ENCODE assay signal across 22 mouse cellular contexts in genomic region chr10:45075491-45076051, GRCm38 (mm10). TPM values are rescaled to one million over a fixed set of nuclear protein-coding genes. Genes with fewer than 3 reads are reported as not detected.
DNase-seq lines count a peak whose midpoint lies in the region; ATAC-seq and TF ChIP-seq lines count a peak whose summit lies in the region.
"Had no signal": no experiment of that assay in that cellular context is flagged by ENCODE, and none has a peak within 500 bp of the region (broad histone marks: within the 10 kb centered on the region; RNA-seq: fewer than 3 reads in every experiment).

No protein-coding gene starts in this region.

- no peak for DNase-seq in forebrain, postnatal 0 days
- no peak for DNase-seq in limb, embryonic 10.5 days (ENCODE audit: low spot score)
- DNase-seq in spleen, postnatal 10 days (ENCODE audit: low spot score in 2 of 2) = no peak
- DNase-seq in left cerebral cortex, adult 8-10 months (ENCODE audit: low spot score in 2 of 2) = no peak
- DNase-seq: cerebellum, adult 8-10 months; gastrocnemius, postnatal 10 days; heart, adult 2 months; heart, postnatal 14 days; kidney, adult 2 months; kidney, postnatal 14 days; left cerebral cortex, postnatal 4 days; lung, adult 18-20 months; thymus, postnatal 14 days had no signal

- 0 out of 2 replicates have a peak, but pooled peaks have one; percentile 48 for ATAC-seq in forebrain, postnatal 0 days
- ATAC-seq in forebrain, embryonic 12.5 days (ENCODE audit: low FRiP score) = no peak
- ATAC-seq in limb, embryonic 12.5 days (ENCODE audit: insufficient number of reproducible peaks, insufficient read depth, low FRiP score, low TSS enrichment, low read depth) = no peak
- peak; percentile 20; the same call in 1 of the 2 replicates for ATAC-seq in hindbrain, embryonic 15.5 days (ENCODE audit: low FRiP score, low read depth)
- ATAC-seq: inflammation-experienced regulatory T-cells, adult 6 months had no signal

- 71% methylated on average over 5 of the region's 5 CpGs for WGBS in forebrain, postnatal 0 days
- 74% methylated on average over 5 of the region's 5 CpGs for WGBS in forebrain, embryonic 12.5 days
- 69% methylated on average over 5 of the region's 5 CpGs for WGBS in limb, embryonic 12.5 days
- WGBS in limb, embryonic 10.5 days = 74% methylated on average over 5 of the region's 5 CpGs
- 59% methylated on average over 5 of the region's 5 CpGs for WGBS in hindbrain, embryonic 15.5 days

- H3K9me3 ChIP-seq in forebrain, postnatal 0 days (ENCODE audit: low read length) = no peaks in the 10 kb centered on the region
- H3K9me3 ChIP-seq in forebrain, embryonic 12.5 days = no peaks in the 10 kb centered on the region
- no peaks in the 10 kb centered on the region for H3K9me3 ChIP-seq in limb, embryonic 12.5 days
- H3K9me3 ChIP-seq in limb, embryonic 10.5 days (replicated peaks) = no peaks in the 10 kb centered on the region
- no peaks in the 10 kb centered on the region for H3K9me3 ChIP-seq in E14TG2a.4 (ENCODE audit: low read length)
- no peaks in the 10 kb centered on the region for H3K9me3 ChIP-seq in hindbrain, embryonic 15.5 days
- H3K9me3 ChIP-seq: embryonic facial prominence, embryonic 10.5 days; G1E; megakaryocyte, embryonic 14.5 days had no signal

- no peak overlapping the region for H3K4me2 ChIP-seq in forebrain, postnatal 0 days (ENCODE audit: low read depth)
- H3K4me2 ChIP-seq in forebrain, embryonic 12.5 days = no peak overlapping the region
- no peak overlapping the region for H3K4me2 ChIP-seq in limb, embryonic 12.5 days
- no peak overlapping the region for H3K4me2 ChIP-seq in hindbrain, embryonic 15.5 days
- H3K4me2 ChIP-seq: liver, embryonic 11.5 days had no signal

- H3K4me3 ChIP-seq in forebrain, postnatal 0 days (ENCODE audit: low read depth, low read length) = no peak overlapping the region
- H3K4me3 ChIP-seq in forebrain, embryonic 12.5 days (replicated peaks) = no peak overlapping the region
- no peak overlapping the region for H3K4me3 ChIP-seq in limb, embryonic 12.5 days (replicated peaks)
- H3K4me3 ChIP-seq in limb, embryonic 10.5 days = no peak overlapping the region
- peak overlapping the region; percentile 51 for H3K4me3 ChIP-seq in E14TG2a.4 (replicated peaks; ENCODE audit: low read length)
- H3K4me3 ChIP-seq in hindbrain, embryonic 15.5 days = no peak overlapping the region
- H3K4me3 ChIP-seq: embryonic facial prominence, embryonic 10.5 days; heart, adult 2 months; megakaryocyte, embryonic 14.5 days had no signal

- H3K4me1 ChIP-seq in forebrain, postnatal 0 days (ENCODE audit: insufficient read depth) = no peaks in the 10 kb centered on the region
- H3K4me1 ChIP-seq in forebrain, embryonic 12.5 days = peaks cover 30% of the 10 kb centered on the region
- peaks cover 12% of the 10 kb centered on the region for H3K4me1 ChIP-seq in limb, embryonic 12.5 days (replicated peaks)
- H3K4me1 ChIP-seq in limb, embryonic 10.5 days = peaks cover 33% of the 10 kb centered on the region
- H3K4me1 ChIP-seq in E14TG2a.4 (replicated peaks; ENCODE audit: low read depth, low read length) = peaks cover 81% of the 10 kb centered on the region
- H3K4me1 ChIP-seq in hindbrain, embryonic 15.5 days (replicated peaks) = peaks cover 6% of the 10 kb centered on the region; the same call in 1 of the 2 replicates

- no peak overlapping the region for H3K9ac ChIP-seq in forebrain, postnatal 0 days
- no peak overlapping the region for H3K9ac ChIP-seq in forebrain, embryonic 12.5 days
- H3K9ac ChIP-seq in limb, embryonic 12.5 days (replicated peaks) = no peak overlapping the region
- H3K9ac ChIP-seq in hindbrain, embryonic 15.5 days = no peak overlapping the region

- H3K36me3 ChIP-seq in forebrain, postnatal 0 days (ENCODE audit: insufficient read depth) = peaks cover 23% of the 10 kb centered on the region
- H3K36me3 ChIP-seq in forebrain, embryonic 12.5 days (replicated peaks) = peaks cover 19% of the 10 kb centered on the region; the same call in 1 of the 2 replicates
- peaks cover 59% of the 10 kb centered on the region for H3K36me3 ChIP-seq in limb, embryonic 12.5 days
- peaks cover 91% of the 10 kb centered on the region for H3K36me3 ChIP-seq in limb, embryonic 10.5 days
- peaks cover 46% of the 10 kb centered on the region for H3K36me3 ChIP-seq in E14TG2a.4 (ENCODE audit: insufficient read depth, low read length)
- peaks cover 4% of the 10 kb centered on the region; the same call in 1 of the 2 replicates for H3K36me3 ChIP-seq in hindbrain, embryonic 15.5 days

- H3K27ac ChIP-seq in forebrain, postnatal 0 days (ENCODE audit: low read depth, low read length) = no peak overlapping the region
- no peak overlapping the region for H3K27ac ChIP-seq in forebrain, embryonic 12.5 days
- H3K27ac ChIP-seq in limb, embryonic 12.5 days = peak overlapping the region; percentile 41; the same call in 1 of the 2 replicates
- H3K27ac ChIP-seq in limb, embryonic 10.5 days = no peak overlapping the region
- no peak overlapping the region for H3K27ac ChIP-seq in hindbrain, embryonic 15.5 days (replicated peaks)
- H3K27ac ChIP-seq: embryonic facial prominence, embryonic 10.5 days; heart, adult 2 months had no signal

- TF ChIP-seq CTCF in forebrain, postnatal 0 days (IDR thresholded peaks at IDR 0.05; ENCODE audit: low read depth) = no peak
- no peak for TF ChIP-seq CTCF in E14TG2a.4 (conservative IDR thresholded peaks at IDR 0.05; ENCODE audit: low read length)

- H3K27me3 ChIP-seq in forebrain, postnatal 0 days (ENCODE audit: insufficient read depth, low read length) = no peaks in the 10 kb centered on the region
- H3K27me3 ChIP-seq in forebrain, embryonic 12.5 days = no peaks in the 10 kb centered on the region
- no peaks in the 10 kb centered on the region for H3K27me3 ChIP-seq in limb, embryonic 12.5 days
- H3K27me3 ChIP-seq in limb, embryonic 10.5 days (ENCODE audit: low read depth, poor library complexity, severe bottlenecking) = no peaks in the 10 kb centered on the region
- H3K27me3 ChIP-seq in E14TG2a.4 (ENCODE audit: insufficient read depth, low read length) = no peaks in the 10 kb centered on the region
- no peaks in the 10 kb centered on the region for H3K27me3 ChIP-seq in hindbrain, embryonic 15.5 days
- H3K27me3 ChIP-seq: megakaryocyte, embryonic 14.5 days had no signal

RNA-seq across cellular contexts. Expression of gene Prep, which starts 8.6 kb away (rescaled TPM):
- total RNA-seq in forebrain, postnatal 0 days (2014; rRNA removed) = 16.9 and 18.1 TPM in 2 replicates
- 16.6 and 19.0 TPM in 2 replicates for polyA plus RNA-seq in forebrain, postnatal 0 days (2015; fragmentation: Nextera tagmentation; extraction: Ambion mirVana)
- polyA plus RNA-seq in forebrain, embryonic 12.5 days (2016; fragmentation: Nextera tagmentation; extraction: Ambion mirVana) = 23.7 and 27.4 TPM in 2 replicates
- polyA plus RNA-seq in limb, embryonic 12.5 days (2016; fragmentation: Nextera tagmentation; extraction: Ambion mirVana) = 33.8 and 34.6 TPM in 2 replicates
- 41.1 and 42.7 TPM in 2 replicates for polyA plus RNA-seq in limb, embryonic 10.5 days (2016; fragmentation: Nextera tagmentation; extraction: Ambion mirVana)
- 25.6 and 27.2 TPM in 2 replicates for polyA plus RNA-seq in hindbrain, embryonic 15.5 days (2015; fragmentation: Nextera tagmentation; extraction: Ambion mirVana)
- total RNA-seq in left cerebral cortex, adult 8-10 months (2022) = 1 to 10 TPM; 8.4 to 8.9 (median 8.6) TPM

Comparison
In these comparisons a context has a peak if more than half of its experiments do, and no peak if none do; other contexts are left out.
1. ATAC-seq: peak in forebrain, postnatal 0 days (single experiment) and hindbrain, embryonic 15.5 days (single experiment); none in forebrain, embryonic 12.5 days (single experiment) and limb, embryonic 12.5 days (single experiment).